Mouse (Mus musculus) adrenal gland, postnatal 14 days (tissue): ENCODE results near the gene Cyb5d2. TPM values are rescaled to one million over a fixed set of nuclear protein-coding genes. Genes with fewer than 3 reads are reported as not detected.
"Not testable (repeated sequence)": the region's sequence is repeated elsewhere in the genome, so short reads cannot be mapped to it uniquely, and the experiment has no call there.

Source experiments
- DNase-seq: peaks from one replicate; pipeline ENCODE4 v3.0.0; 2021; ENCODE audit warnings: mixed read lengths
- total RNA-seq: library from RNA; stranded (reverse); gene quantifications from 2 replicates; pipeline ENCODE4 v1.2.3, GENCODE M21; 2021

The Cyb5d2 gene
- total RNA-seq, 1 experiment from 2014 or later: 14.2 TPM

DNA sequence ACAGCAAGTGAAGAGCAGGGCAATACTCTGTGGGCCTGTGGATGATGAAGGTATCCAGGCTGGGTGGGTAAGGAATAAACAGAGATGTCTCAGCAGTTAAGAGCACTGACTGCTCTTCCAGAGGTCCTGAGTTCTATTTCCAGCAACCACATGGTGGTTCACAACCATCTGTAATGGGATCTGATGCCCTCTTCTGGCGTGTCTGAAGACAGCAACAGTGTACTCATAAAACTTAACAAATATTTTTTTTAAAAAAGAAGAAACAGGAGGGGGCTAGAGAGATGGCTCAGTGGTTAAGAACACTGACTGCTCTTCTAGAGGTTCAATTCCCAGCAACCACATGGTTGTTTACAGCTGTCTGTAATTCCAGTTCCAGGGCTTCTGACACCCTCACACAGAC is 23.3 kb downstream of the Cyb5d2 start:
- not testable (repeated sequence) for DNase-seq

DNA sequence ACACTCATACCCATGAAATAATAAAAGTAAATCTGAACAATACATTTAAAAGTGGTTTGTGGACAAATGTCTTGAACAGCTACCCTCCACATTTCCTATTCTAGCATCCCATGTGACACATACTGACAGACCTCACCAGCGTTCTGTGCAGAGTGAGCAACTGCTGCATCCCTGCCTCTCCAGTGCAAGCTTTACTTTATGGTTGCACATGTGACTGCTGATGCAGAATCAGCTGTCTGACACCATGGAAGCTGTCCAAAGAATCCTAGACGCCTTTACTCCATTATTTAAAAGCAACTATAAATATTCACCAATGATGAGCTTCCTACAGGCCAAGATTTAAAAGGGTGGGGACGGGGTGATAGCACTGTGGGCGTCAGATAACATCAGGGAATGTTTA is 24.5 kb downstream of the Cyb5d2 start:
- DNase-seq: no peak

GRCm38 (mm10) chr11:72770816-72771215 is 25.1 kb downstream of the Cyb5d2 start:
- no peak for DNase-seq

DNA sequence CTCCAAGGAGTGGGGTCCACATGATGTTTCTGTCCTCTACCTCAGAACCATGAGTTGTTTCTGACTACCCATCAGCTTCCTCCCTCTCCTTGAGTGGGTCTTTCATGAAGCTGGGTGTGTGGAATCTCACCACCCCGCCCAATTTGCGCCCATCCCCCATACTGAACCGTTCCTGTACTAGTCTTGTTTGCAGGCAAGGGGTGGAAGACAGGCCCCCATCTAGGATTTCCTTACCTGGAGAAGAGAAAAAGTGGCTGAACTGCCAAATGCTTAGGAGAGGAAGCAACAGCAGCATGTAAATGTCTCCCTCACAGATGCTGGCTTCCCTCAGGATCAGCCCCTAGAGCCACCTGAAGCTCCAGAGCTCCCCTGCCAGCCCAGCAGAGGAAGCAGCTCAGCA is 25.6 kb downstream of the Cyb5d2 start:
- DNase-seq: no peak

DNA sequence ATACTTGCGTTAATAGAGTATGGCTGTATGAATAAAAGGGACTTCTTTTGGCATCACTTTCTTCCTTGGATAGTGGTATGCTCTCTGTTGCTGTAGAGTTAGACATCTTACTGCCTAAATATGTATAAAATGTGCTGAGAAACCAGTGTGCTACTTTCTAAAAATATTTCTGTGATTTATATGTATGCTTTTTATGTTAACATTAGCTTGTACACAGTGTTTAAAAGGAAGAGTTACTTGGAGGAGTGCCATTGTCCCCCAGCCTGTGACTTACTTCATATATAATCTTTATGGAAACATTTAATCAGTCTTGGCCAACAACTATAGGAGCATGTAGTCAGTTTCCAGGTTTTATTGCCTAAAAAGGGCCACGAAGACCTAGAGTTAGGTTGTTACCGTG is 26.9 kb downstream of the Cyb5d2 start:
- DNase-seq: no peak

DNA sequence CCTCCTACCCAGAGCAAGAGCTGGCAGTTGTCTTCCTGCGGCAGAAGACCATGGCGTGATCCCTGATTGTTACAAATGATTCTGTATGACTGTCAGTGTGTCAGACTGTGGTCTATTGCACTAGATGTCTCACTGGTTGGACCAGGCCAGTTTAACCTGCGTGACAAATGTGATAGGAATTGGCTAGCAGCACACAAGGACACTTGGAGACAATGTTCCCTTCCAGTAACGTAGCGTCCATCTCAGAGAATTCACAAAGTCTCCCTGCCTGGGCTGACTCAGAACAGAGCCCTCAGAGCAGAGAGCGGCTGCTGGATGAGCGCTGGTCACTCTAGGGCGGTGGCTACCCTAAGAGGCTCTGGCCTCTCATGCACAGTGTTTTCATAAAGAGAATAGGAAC is 28.2 kb downstream of the Cyb5d2 start:
- peak; percentile 52 for DNase-seq

DNA sequence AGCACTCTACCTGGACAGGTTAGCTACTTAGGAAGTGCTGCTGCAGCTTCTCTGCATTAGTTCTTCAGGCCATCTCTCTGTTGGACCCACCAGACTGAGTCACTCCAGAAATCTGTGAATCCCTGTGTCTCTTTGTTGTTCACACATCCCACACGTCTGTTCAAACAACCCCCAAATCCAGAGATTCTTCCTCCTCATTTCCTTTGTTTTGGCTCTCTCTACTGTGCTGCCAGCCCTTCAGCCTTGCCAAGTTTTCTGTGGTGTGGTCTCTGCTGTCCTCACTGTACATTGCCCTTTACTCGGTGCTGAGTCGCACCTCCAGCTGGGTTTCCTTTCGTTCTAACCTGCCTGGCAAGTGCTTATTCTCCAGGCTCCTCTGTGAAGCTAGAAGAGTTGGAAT is 31.7 kb downstream of the Cyb5d2 start:
- no peak for DNase-seq

- no peak for DNase-seq
These were observed 35.2 kb downstream of the Cyb5d2 start for GRCm38 (mm10) chr11:72760781-72761180.

DNA sequence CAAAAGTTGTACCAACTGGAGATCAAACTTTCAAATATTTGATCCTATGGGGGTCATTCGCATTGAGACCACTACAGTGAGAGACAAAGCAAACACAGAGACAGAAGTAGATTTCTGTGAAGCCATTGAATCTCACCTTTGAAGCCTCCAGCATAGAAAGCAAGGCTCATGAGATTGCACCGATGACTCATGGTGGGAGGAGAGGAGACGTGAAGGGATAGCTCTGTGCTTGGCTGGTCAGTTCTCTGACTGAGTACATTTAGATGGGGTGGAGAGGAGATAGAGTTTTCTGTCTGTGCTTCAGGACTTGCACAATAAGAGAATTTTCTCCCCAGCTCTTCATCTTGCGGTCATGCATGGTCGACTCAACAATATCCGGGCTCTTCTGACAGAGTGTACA is 36.4 kb downstream of the Cyb5d2 start:
- no peak for DNase-seq

GRCm38 (mm10) chr11:72758316-72758715 is 37.6 kb downstream of the Cyb5d2 start:
- no peak for DNase-seq

DNA sequence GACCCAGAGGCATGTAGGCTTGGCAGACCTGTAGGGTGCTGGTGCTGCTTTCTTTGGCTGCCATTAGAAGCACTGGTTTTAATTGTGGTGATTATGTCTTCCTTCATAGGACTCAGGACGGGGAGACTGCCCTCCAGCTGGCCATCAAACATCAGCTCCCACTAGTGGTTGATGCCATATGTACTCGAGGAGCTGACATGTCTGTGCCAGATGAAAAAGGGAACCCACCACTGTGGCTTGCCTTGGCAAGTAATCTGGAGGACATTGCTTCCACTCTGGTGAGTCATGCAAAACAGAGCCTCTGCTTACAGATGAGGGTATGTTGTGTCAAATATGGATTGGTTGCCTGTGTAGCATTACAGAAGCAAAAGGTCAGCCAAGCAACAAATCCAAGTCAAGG is 44.0 kb downstream of the Cyb5d2 start:
- DNase-seq: peak; percentile 64

DNA sequence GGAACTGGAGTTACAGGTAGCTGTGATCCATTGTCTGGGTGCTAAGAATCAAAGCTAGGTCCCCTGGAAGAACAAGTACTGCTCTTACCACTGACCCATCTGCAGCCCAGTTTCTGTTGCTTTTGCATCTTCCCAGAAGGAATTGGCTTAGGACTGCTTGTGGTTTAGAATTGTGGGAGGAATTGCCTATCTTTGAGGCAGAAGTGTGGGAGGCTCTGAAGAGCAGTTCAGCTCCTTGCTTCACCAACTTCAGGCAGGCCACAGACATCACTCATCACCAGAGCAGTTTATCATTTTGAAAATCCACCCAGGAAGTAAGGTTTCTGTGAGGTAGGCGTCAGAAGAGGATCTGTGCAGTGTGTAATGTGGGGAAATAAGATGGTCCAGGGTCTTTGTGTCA is 56.9 kb downstream of the Cyb5d2 start:
- DNase-seq: no peak

- DNase-seq: peak; percentile 13
These were observed 58.4 kb downstream of the Cyb5d2 start for GRCm38 (mm10) chr11:72737517-72737916.

- DNase-seq: no peak
These were observed 59.6 kb downstream of the Cyb5d2 start for GRCm38 (mm10) chr11:72736320-72736719.

GRCm38 (mm10) chr11:72735519-72735860 is 60.5 kb downstream of the Cyb5d2 start:
- no peak for DNase-seq

DNA sequence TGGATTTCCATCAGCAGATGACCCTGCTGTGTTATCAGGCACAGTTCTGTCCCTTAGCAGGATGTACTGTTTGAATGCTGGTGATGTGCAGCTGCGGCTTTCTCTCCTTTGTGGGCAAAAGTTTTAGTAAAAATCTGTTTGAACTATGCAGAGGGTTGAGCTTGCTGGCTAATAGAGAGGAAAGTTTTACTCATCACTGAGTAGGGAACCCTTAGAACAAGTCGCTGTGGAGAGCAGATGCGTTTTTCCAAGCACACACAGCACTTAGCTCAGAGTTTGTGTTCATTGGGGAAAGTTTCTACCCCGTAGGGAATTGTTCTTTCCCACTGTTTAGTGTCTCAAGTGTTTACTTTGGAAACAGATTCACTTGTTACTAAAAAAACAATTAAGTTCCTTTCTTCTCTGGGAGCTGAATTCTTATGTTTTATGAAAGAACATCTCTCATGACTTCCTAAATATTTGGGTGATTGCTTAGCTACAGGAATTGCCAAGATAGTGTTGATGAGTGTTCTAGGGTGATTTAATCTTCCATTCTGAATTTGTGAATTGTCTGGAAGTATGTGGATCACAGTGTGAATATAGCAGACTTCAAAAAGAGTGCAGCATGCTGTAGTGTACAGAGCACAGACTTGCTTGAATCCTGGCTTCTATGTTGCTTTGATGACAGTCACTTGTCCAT is 61.0 kb downstream of the Cyb5d2 start:
- DNase-seq: no peak

DNA sequence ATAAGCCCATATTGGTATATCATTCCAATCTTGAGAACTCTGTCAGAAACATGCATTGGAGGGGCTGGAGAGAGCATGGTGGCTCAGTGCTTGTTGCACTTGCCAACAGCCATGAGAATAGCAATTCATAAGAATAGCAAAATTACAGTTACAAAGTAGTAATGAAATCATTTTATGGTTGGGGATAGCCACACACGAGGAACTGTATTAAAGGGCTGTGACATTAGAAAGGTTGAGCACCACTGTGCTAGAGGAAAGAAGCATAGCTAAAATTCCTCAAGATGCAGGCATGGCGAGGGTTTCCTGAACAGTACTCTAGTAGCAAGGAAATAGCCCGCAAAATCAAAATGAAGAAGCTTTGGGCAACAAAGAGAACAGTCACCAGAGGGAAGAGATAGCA is 62.2 kb downstream of the Cyb5d2 start:
- DNase-seq: no peak

Other genes with a start within 250 kb of the Cyb5d2 start
- 0.15 and 0.49 TPM in 2 replicates for gene Spns3, start 245.6 kb downstream of the Cyb5d2 start, total RNA-seq
- gene Ube2g1, start 188.9 kb downstream of the Cyb5d2 start, total RNA-seq: 44.8 and 46.8 TPM in 2 replicates
- 35.6 and 38.9 TPM in 2 replicates for gene Ankfy1, start 106.1 kb downstream of the Cyb5d2 start, total RNA-seq
- 32.3 and 38.2 TPM in 2 replicates for gene Zzef1, start 84 bp upstream of the Cyb5d2 start, total RNA-seq
- gene Atp2a3, start 165.0 kb upstream of the Cyb5d2 start, total RNA-seq: 10.8 and 25.5 TPM in 2 replicates
- 0.98 and 1.2 TPM in 2 replicates for gene P2rx1, start 203.0 kb upstream of the Cyb5d2 start, total RNA-seq
- gene Camkk1, start 222.9 kb upstream of the Cyb5d2 start, total RNA-seq: 1.3 and 1.5 TPM in 2 replicates